Mouse (Mus musculus) forebrain, embryonic 12.5 days (tissue): ENCODE measurements at regions not wholly inside any gene's neighbourhood (a gene's known extent, or its start where the extent isn't known, plus 50 kb on each side); places are given as distances from the start of the nearest gene placed in this dataset.

ENCODE experiments used
- ATAC-seq: fragments of 200-750 bp; cut with Nextera tagmentation; 2 replicates; pipeline ENCODE4 v1.8.0; 2017; ENCODE audit warnings: moderate TSS enrichment; ENCODE audit not compliant: low FRiP score
- H3K27ac ChIP-seq: fragments of 300-500 bp; sonication (generic); 2 replicates; pipeline ENCODE4 v1.5.1; 2016; ENCODE audit warnings: mild to moderate bottlenecking
- H3K27me3 ChIP-seq: fragments of 300-500 bp; sonication (generic); 2 replicates; pipeline ENCODE4 v1.6.1; 2016; ENCODE audit warnings: mild to moderate bottlenecking
- H3K36me3 ChIP-seq: fragments of 300-500 bp; sonication (generic); replicated peaks from 2 replicates; pipeline ENCODE4 v1.6.1; 2016; ENCODE audit warnings: mild to moderate bottlenecking
- H3K4me1 ChIP-seq: fragments of 300-500 bp; sonication (generic); 2 replicates; pipeline ENCODE4 v1.6.1; 2016
- H3K4me2 ChIP-seq: fragments of 300-500 bp; sonication (generic); 2 replicates; pipeline ENCODE4 v1.6.1; 2016; ENCODE audit warnings: mild to moderate bottlenecking, moderate library complexity
- H3K4me3 ChIP-seq: fragments of 300-500 bp; sonication (generic); replicated peaks from 2 replicates; pipeline ENCODE4 v1.5.1; 2016; ENCODE audit warnings: mild to moderate bottlenecking
- H3K9ac ChIP-seq: fragments of 300-500 bp; sonication (generic); 2 replicates; pipeline ENCODE4 v1.6.1; 2016; ENCODE audit warnings: mild to moderate bottlenecking
- H3K9me3 ChIP-seq: fragments of 300-500 bp; sonication (generic); 2 replicates; pipeline ENCODE4 v1.6.1; 2016
- WGBS: fragments of 180-500 bp; shearing (Covaris S2); methylation state at CpG from one replicate; pipeline ENCODE4 v1.1.7; 2016; 5-methylcytosine and 5-hydroxymethylcytosine counted together

- 91% methylated on average over 3 of the region's 3 CpGs for WGBS
Observed at GRCm38 (mm10) chr2:84248169-84248568, 177.0 kb downstream of the Calcrl start.

DNA sequence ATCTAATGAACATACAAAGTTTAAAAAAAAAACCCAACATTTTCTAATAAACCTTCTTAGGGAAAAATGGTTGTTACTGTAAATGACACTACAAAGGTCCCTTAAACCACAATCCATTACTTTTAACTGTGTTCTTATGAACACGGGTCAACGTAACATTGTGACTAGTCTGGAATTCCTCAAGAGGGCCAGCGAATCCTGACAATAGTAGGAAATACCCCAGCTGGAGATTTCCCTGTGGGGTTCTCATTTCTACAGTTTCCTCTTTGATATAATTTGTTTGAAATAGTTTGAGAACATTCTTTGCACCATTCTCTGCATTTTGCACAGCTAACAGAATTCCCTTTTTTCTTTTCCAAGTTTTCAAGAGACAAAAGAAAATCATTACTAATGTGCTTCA is 175.3 kb downstream of the Calcrl start:
- H3K36me3 ChIP-seq, result no peaks in the 10 kb centered on the region
- no peak overlapping the region for H3K4me2 ChIP-seq
- no peak overlapping the region for H3K4me3 ChIP-seq
- WGBS, result 65% methylated on average over 3 of the region's 3 CpGs
- H3K9me3 ChIP-seq, result no peaks in the 10 kb centered on the region
- no peak overlapping the region for H3K27ac ChIP-seq
- H3K9ac ChIP-seq, result no peak overlapping the region
- H3K27me3 ChIP-seq, result no peaks in the 10 kb centered on the region
- no peak for ATAC-seq
- no peaks in the 10 kb centered on the region for H3K4me1 ChIP-seq

More at GRCm38 (mm10) chr2:84248169-84248568, 177.0 kb downstream of the Calcrl start:
- Histone ChIP-seq H3K27ac (no peak overlapping the region), H3K36me3 (no peaks in the 10 kb centered on the region), H3K4me1 (no peaks in the 10 kb centered on the region), H3K4me2 (no peak overlapping the region), H3K4me3 (no peak overlapping the region), H3K9ac (no peak overlapping the region), H3K27me3 (no peaks in the 10 kb centered on the region), H3K9me3 (no peaks in the 10 kb centered on the region)
- ATAC-seq, result no peak

GRCm38 (mm10) chr2:84252076-84252475 is 173.1 kb downstream of the Calcrl start:
- Histone ChIP-seq H3K4me3 (no peak overlapping the region), H3K9me3 (no peaks in the 10 kb centered on the region), H3K9ac (no peak overlapping the region), H3K4me2 (no peak overlapping the region), H3K4me1 (no peaks in the 10 kb centered on the region), H3K36me3 (no peaks in the 10 kb centered on the region), H3K27me3 (no peaks in the 10 kb centered on the region), H3K27ac (no peak overlapping the region)
- ATAC-seq, result no peak
- WGBS, result 89% methylated on average over 1 of the region's 1 CpGs

DNA sequence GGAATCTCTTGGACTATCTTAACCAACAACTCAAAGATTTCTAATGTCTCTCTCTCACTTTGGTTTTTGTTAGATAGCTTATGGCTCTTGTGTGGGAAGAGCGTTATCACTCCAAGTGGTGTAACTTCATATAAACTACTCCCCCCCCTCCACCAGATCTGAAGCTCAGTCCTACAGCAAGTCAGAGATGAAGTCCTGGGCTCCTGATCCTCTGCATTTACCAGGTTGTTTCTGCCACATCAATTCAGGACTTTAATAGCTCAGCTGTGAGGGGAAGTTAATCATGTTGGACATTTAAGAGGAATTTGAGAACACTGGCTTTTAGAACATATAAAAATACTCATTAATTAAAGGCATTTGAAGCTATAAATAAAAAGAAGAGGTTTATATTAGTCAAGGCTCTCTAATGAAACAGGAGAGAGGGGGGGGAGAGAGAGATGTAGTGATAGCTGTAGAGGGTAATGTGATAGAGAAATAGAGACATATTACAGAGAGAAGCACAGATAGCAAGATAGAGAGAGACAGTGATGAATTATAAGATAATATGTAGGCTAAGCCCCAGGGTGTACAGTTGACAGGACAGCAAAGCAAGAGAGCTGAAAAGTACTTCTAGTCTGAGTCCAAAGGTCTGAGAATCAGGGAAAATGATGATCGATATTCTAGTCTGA is 166.7 kb downstream of the Calcrl start:
- Histone ChIP-seq H3K27me3 (no peaks in the 10 kb centered on the region), H3K36me3 (no peaks in the 10 kb centered on the region), H3K27ac (no peak overlapping the region), H3K4me3 (no peak overlapping the region), H3K9ac (no peak overlapping the region), H3K4me1 (no peaks in the 10 kb centered on the region), H3K9me3 (no peaks in the 10 kb centered on the region), H3K4me2 (no peak overlapping the region)
- 99% methylated on average over 2 of the region's 2 CpGs for WGBS
- ATAC-seq, result no peak

- H3K36me3 ChIP-seq, result no peaks in the 10 kb centered on the region
- no peak overlapping the region for H3K4me2 ChIP-seq
- no peaks in the 10 kb centered on the region for H3K9me3 ChIP-seq
- H3K4me1 ChIP-seq, result no peaks in the 10 kb centered on the region
- H3K27me3 ChIP-seq, result no peaks in the 10 kb centered on the region
- WGBS, result 93% methylated on average over 1 of the region's 1 CpGs
- no peak for ATAC-seq
- H3K9ac ChIP-seq, result no peak overlapping the region
- H3K4me3 ChIP-seq, result no peak overlapping the region
- H3K27ac ChIP-seq, result no peak overlapping the region
Observed at GRCm38 (mm10) chr2:84259222-84259621, 166.0 kb downstream of the Calcrl start.

GRCm38 (mm10) chr2:84260701-84261100 is 164.5 kb downstream of the Calcrl start:
- H3K27me3 ChIP-seq, result no peaks in the 10 kb centered on the region
- no peak overlapping the region for H3K4me2 ChIP-seq
- no peak for ATAC-seq
- no peaks in the 10 kb centered on the region for H3K4me1 ChIP-seq
- no peak overlapping the region for H3K9ac ChIP-seq
- H3K9me3 ChIP-seq, result no peaks in the 10 kb centered on the region
- H3K36me3 ChIP-seq, result no peaks in the 10 kb centered on the region
- H3K27ac ChIP-seq, result no peak overlapping the region
- H3K4me3 ChIP-seq, result no peak overlapping the region
- WGBS, result 58% methylated on average over 4 of the region's 4 CpGs

DNA sequence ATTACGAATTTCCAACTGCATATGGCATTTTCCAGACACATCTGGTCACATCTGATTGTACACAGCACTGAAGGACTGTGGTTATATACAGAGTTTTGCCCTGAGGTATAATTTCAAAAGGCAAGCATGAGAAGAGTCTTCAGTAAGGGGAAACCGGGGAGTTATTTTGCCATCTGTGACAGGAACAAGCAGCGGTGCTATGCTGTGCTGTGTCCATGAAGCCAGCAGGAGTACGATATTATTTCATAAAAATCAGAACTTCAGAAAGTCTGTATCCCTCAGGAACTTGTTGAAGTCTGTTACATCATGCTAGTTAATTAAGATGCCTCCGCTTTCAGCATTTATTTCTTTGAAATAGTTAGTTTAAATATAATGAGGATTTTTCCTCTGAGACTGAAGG is 163.7 kb downstream of the Calcrl start:
- Histone ChIP-seq H3K27me3 (no peaks in the 10 kb centered on the region), H3K4me3 (no peak overlapping the region), H3K27ac (no peak overlapping the region), H3K4me1 (no peaks in the 10 kb centered on the region), H3K4me2 (no peak overlapping the region), H3K9ac (no peak overlapping the region), H3K36me3 (no peaks in the 10 kb centered on the region), H3K9me3 (no peaks in the 10 kb centered on the region)
- WGBS, result 90% methylated on average over 5 of the region's 5 CpGs
- ATAC-seq, result no peak

- H3K27ac ChIP-seq, result no peak overlapping the region
- H3K27me3 ChIP-seq, result no peaks in the 10 kb centered on the region
- H3K4me2 ChIP-seq, result no peak overlapping the region
- H3K9me3 ChIP-seq, result no peaks in the 10 kb centered on the region
- no peak overlapping the region for H3K9ac ChIP-seq
- H3K4me3 ChIP-seq, result no peak overlapping the region
- no peaks in the 10 kb centered on the region for H3K36me3 ChIP-seq
- 76% methylated on average over 2 of the region's 2 CpGs for WGBS
- no peak for ATAC-seq
- H3K4me1 ChIP-seq, result no peaks in the 10 kb centered on the region
Observed at GRCm38 (mm10) chr2:84264485-84264884, 160.7 kb downstream of the Calcrl start.

DNA sequence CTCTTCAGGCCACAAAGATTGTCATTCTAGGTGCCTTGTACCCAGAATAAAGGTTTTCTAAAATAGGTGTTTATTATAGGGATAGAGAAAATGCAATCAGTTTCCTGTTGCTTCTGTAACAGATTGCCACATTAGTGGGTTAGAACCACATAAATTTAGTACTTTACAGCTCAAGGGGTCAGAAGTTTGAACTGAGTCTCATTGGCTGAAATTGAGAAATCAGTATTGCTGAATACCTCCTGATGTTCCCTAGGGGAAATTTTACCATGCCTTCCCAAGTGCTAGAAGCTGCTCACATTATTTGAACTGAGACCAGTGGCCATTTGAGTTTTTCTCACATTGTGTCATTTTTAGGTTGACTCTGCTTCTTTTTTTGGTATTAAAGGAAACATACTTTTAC is 160.2 kb downstream of the Calcrl start:
- H3K9me3 ChIP-seq, result no peaks in the 10 kb centered on the region
- no peak overlapping the region for H3K9ac ChIP-seq
- H3K4me1 ChIP-seq, result no peaks in the 10 kb centered on the region
- no peaks in the 10 kb centered on the region for H3K36me3 ChIP-seq
- no peak overlapping the region for H3K4me2 ChIP-seq
- no peak overlapping the region for H3K27ac ChIP-seq
- no peak overlapping the region for H3K4me3 ChIP-seq
- ATAC-seq, result no peak
- H3K27me3 ChIP-seq, result no peaks in the 10 kb centered on the region

GRCm38 (mm10) chr2:84266158-84266557 is 159.1 kb downstream of the Calcrl start:
- no peaks in the 10 kb centered on the region for H3K27me3 ChIP-seq
- no peak overlapping the region for H3K27ac ChIP-seq
- no peak for ATAC-seq

GRCm38 (mm10) chr2:84266883-84267554 is 158.2 kb downstream of the Calcrl start:
- H3K4me2 ChIP-seq, result no peak overlapping the region
- H3K27me3 ChIP-seq, result no peaks in the 10 kb centered on the region
- no peaks in the 10 kb centered on the region for H3K36me3 ChIP-seq
- H3K4me3 ChIP-seq, result no peak overlapping the region
- H3K9ac ChIP-seq, result no peak overlapping the region
- H3K27ac ChIP-seq, result no peak overlapping the region
- no peaks in the 10 kb centered on the region for H3K9me3 ChIP-seq
- no peaks in the 10 kb centered on the region for H3K4me1 ChIP-seq
- 45% methylated on average over 6 of the region's 6 CpGs for WGBS
- ATAC-seq, result no peak

More at GRCm38 (mm10) chr2:84266158-84266557, 159.1 kb downstream of the Calcrl start:
- WGBS, result 57% methylated on average over 4 of the region's 4 CpGs
- no peaks in the 10 kb centered on the region for H3K9me3 ChIP-seq
- no peak overlapping the region for H3K4me2 ChIP-seq
- H3K4me1 ChIP-seq, result no peaks in the 10 kb centered on the region
- no peak overlapping the region for H3K4me3 ChIP-seq
- no peak overlapping the region for H3K9ac ChIP-seq
- H3K36me3 ChIP-seq, result no peaks in the 10 kb centered on the region

GRCm38 (mm10) chr2:84274038-84274724 is 151.0 kb downstream of the Calcrl start:
- no peak for ATAC-seq

DNA sequence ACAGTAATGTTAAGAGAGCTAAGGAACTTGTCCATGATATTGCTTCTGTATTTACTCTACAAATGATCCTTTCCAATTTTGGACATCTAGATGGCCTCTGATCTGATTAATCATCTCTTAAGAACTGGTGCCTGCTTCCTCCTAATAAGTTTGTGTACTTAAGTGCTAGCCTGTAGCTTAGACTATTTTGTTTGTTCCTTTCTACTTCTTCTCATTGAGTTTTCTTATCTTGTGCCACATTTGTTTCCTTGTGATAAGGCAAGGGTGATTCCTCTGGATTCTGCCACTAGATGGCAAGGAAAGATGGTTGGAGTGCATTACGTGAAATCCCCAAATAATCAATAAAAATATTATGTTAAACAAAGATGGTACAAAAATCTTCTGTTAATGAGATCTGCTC is 148.0 kb downstream of the Calcrl start:
- ATAC-seq, result no peak
- whole genome bisulfite sequencing, result 81% methylated on average over 1 of the region's 1 CpGs
- H3K4me2 ChIP-seq, result no peak overlapping the region
- no peak overlapping the region for H3K9ac ChIP-seq
- no peak overlapping the region for H3K27ac ChIP-seq
- no peaks in the 10 kb centered on the region for H3K9me3 ChIP-seq
- no peaks in the 10 kb centered on the region for H3K27me3 ChIP-seq
- H3K4me1 ChIP-seq, result no peaks in the 10 kb centered on the region
- no peaks in the 10 kb centered on the region for H3K36me3 ChIP-seq
- no peak overlapping the region for H3K4me3 ChIP-seq

More at GRCm38 (mm10) chr2:84274038-84274724, 151.0 kb downstream of the Calcrl start:
- Histone ChIP-seq H3K9me3 (no peaks in the 10 kb centered on the region), H3K27me3 (no peaks in the 10 kb centered on the region), H3K9ac (no peak overlapping the region), H3K27ac (no peak overlapping the region), H3K36me3 (no peaks in the 10 kb centered on the region), H3K4me3 (no peak overlapping the region), H3K4me1 (no peaks in the 10 kb centered on the region), H3K4me2 (no peak overlapping the region)
- WGBS, result 87% methylated on average over 6 of the region's 6 CpGs
